Mouse (Mus musculus) hindbrain, embryonic 15.5 days (tissue): ENCODE results near the gene Rab5c. TPM values are rescaled to one million over a fixed set of nuclear protein-coding genes. Genes with fewer than 3 reads are reported as not detected.

Experiments used
- ATAC-seq: fragments of 200-750 bp; cut with Nextera tagmentation; 2 replicates; pipeline ENCODE4 v1.8.0; 2017; ENCODE audit warnings: low read depth, moderate number of reproducible peaks, moderate TSS enrichment; ENCODE audit not compliant: low FRiP score
- H3K27ac ChIP-seq: fragments of 300-500 bp; sonication (generic); replicated peaks from 2 replicates; pipeline ENCODE4 v1.5.1; 2015; ENCODE audit warnings: mild to moderate bottlenecking, inconsistent platforms
- H3K27me3 ChIP-seq: fragments of 300-500 bp; sonication (generic); 2 replicates; pipeline ENCODE4 v1.6.1; 2015; ENCODE audit warnings: control low read depth, inconsistent platforms
- H3K36me3 ChIP-seq: fragments of 300-500 bp; sonication (generic); 2 replicates; pipeline ENCODE4 v1.6.1; 2015; ENCODE audit warnings: control low read depth, inconsistent platforms
- H3K4me1 ChIP-seq: fragments of 300-500 bp; sonication (generic); replicated peaks from 2 replicates; pipeline ENCODE4 v1.6.1; 2015; ENCODE audit warnings: control low read depth, inconsistent platforms
- H3K4me2 ChIP-seq: fragments of 300-500 bp; sonication (generic); 2 replicates; pipeline ENCODE4 v1.6.1; 2015; ENCODE audit warnings: moderate library complexity, mild to moderate bottlenecking, inconsistent platforms
- H3K4me3 ChIP-seq: fragments of 300-500 bp; sonication (generic); 2 replicates; pipeline ENCODE4 v1.5.1; 2015; ENCODE audit warnings: mild to moderate bottlenecking, inconsistent platforms
- H3K9ac ChIP-seq: fragments of 300-500 bp; sonication (generic); 2 replicates; pipeline ENCODE4 v1.6.1; 2015; ENCODE audit warnings: inconsistent platforms
- H3K9me3 ChIP-seq: fragments of 300-500 bp; sonication (generic); 2 replicates; pipeline ENCODE4 v1.6.1; 2016; ENCODE audit warnings: control low read depth, inconsistent platforms
- WGBS: fragments of 180-500 bp; shearing (Covaris S2); methylation state at CpG from one replicate; pipeline ENCODE4 v1.1.7; 2015; 5-methylcytosine and 5-hydroxymethylcytosine counted together
- polyA plus RNA-seq: library from polyadenylated mRNA; unstranded; fragments of >200 nt; fragmentation: Nextera tagmentation; extraction: Ambion mirVana; gene quantifications from 2 replicates; pipeline ENCODE4 v1.2.1, GENCODE M21; 2015

Gene Rab5c
- polyA plus RNA-seq, 1 experiment from 2014 or later: 42.4 TPM

DNA sequence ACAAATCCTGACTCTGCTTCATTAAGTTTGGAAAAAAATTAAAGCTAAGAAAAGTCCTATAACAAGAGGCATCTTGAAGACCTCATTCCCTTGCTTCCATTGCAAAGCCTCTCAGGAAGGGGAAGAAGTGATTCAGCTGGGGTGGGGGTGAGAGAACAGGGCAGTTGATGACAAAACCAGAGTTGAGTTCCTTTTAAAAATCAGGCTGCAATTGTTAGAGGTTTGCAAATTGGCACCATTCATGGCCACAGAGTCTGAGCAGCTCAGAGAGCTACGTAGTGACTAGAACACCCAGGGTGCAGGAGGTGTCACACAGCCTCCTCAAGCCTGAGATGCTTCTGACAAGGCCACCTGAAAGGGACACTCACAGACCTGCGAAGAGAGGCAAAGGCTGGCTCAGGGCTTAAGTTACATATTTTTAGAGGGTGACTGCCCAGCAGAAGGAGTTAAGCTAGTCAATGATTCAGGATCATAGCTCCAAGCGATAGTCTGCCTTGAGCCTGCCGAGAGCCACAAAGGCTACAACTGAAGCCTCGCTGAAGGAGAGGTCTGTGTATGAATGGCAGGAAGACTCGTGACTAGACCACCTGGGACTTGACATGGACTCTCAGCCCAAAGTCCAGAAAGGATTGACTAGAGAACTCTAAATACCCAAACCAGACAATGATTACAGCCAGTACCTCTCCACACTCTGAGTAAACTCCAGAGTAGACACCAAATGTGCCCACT, 7.4 kb downstream of the Rab5c start:
- H3K9ac ChIP-seq: no peak overlapping the region
- H3K4me2 ChIP-seq: no peak overlapping the region
- H3K4me3 ChIP-seq: no peak overlapping the region
- 0 out of 2 replicates have a peak, but pooled peaks cover under 1% of the 10 kb centered on the region for H3K4me1 ChIP-seq
- H3K27me3 ChIP-seq: no peaks in the 10 kb centered on the region
- H3K36me3 ChIP-seq: peaks cover 17% of the 10 kb centered on the region; the same call in 1 of the 2 replicates
- H3K27ac ChIP-seq: no peak overlapping the region
- H3K9me3 ChIP-seq: no peaks in the 10 kb centered on the region
- 91% methylated on average over 6 of the region's 6 CpGs for WGBS
- no peak for ATAC-seq

DNA sequence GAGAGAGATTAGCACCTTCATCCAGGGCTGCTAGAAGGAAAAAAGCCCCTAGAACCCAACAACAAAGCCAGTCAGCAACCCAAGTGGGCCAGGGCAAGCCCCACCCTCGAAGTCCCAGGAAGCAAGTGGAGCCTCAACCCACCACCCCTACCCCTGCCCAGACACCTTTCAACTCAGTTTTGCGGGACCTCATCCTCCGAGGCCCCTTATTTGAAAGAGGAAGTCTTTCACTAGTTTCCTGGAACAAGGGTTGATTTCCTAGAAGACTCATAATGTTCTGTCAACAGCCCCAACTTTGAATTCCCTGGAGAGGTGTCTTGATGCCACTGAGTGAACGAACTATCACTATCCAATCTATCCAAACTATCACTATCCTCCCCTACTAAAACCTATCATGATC, 8.0 kb downstream of the Rab5c start:
- Histone ChIP-seq H3K36me3 (peaks cover 17% of the 10 kb centered on the region; the same call in 1 of the 2 replicates), H3K9me3 (no peaks in the 10 kb centered on the region), H3K9ac (no peak overlapping the region), H3K4me1 (no peaks in the 10 kb centered on the region), H3K4me3 (no peak overlapping the region), H3K4me2 (no peak overlapping the region), H3K27ac (no peak overlapping the region), H3K27me3 (no peaks in the 10 kb centered on the region)
- ATAC-seq: no peak
- WGBS: 92% methylated on average over 4 of the region's 4 CpGs

- no peak for ATAC-seq
- Histone ChIP-seq H3K4me1 (no peaks in the 10 kb centered on the region), H3K4me3 (no peak overlapping the region), H3K9me3 (no peaks in the 10 kb centered on the region), H3K27ac (no peak overlapping the region), H3K4me2 (no peak overlapping the region), H3K27me3 (no peaks in the 10 kb centered on the region), H3K36me3 (peaks cover 17% of the 10 kb centered on the region; the same call in 1 of the 2 replicates), H3K9ac (no peak overlapping the region)
- 78% methylated on average over 6 of the region's 6 CpGs for WGBS
These were observed 9.4 kb downstream of the Rab5c start for GRCm38 (mm10) chr11:100728601-100729000.

GRCm38 (mm10) chr11:100727201-100727600, 10.8 kb downstream of the Rab5c start:
- Histone ChIP-seq H3K4me3 (no peak overlapping the region), H3K4me2 (no peak overlapping the region), H3K9ac (no peak overlapping the region), H3K27me3 (no peaks in the 10 kb centered on the region), H3K36me3 (peaks cover 10% of the 10 kb centered on the region; the same call in 1 of the 2 replicates), H3K4me1 (peaks cover 3% of the 10 kb centered on the region; the same call in 1 of the 2 replicates), H3K9me3 (no peaks in the 10 kb centered on the region), H3K27ac (no peak overlapping the region)
- no peak for ATAC-seq
- 94% methylated on average over 3 of the region's 3 CpGs for WGBS

DNA sequence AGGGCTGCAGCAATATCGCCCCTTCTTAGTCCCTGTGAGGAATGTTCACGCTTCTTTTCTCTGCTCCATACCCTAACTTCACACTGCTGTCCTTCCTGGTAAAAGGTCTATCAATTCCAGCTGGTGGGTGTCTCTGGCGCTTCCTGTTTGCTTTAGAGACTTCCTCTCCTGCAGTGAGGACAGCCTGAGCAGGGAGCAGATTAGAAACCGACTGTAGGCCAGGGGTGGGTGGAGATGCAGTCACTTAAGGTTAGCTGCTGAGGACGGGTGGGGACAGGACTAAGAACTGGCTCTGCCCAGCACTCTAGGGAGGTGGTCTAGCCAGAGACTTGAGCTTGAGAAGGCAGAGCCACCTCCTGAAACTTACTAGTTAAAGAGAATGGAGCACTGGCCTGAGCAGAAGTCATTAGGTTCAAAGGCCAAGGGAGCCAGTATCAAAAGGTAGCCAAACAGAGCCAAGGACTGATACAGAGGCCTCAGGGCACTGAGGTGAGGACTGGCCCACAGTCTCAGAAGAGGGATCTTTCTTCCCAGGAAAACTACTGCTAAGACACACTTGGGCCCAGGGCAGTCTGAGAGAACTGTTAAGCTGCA, 13.0 kb downstream of the Rab5c start:
- H3K4me1 ChIP-seq: peaks cover 21% of the 10 kb centered on the region
- no peak overlapping the region for H3K9ac ChIP-seq
- ATAC-seq: no peak
- H3K27me3 ChIP-seq: no peaks in the 10 kb centered on the region
- H3K9me3 ChIP-seq: no peaks in the 10 kb centered on the region
- 64% methylated on average over 5 of the region's 5 CpGs for WGBS
- no peak overlapping the region for H3K27ac ChIP-seq
- H3K4me3 ChIP-seq: no peak overlapping the region
- H3K36me3 ChIP-seq: peaks cover 10% of the 10 kb centered on the region; the same call in 1 of the 2 replicates
- H3K4me2 ChIP-seq: no peak overlapping the region

- no peak for ATAC-seq
- Histone ChIP-seq H3K27ac (peak overlapping the region; percentile 47; the same call in 1 of the 2 replicates), H3K4me2 (no peak overlapping the region), H3K9me3 (no peaks in the 10 kb centered on the region), H3K4me1 (peaks cover 21% of the 10 kb centered on the region), H3K36me3 (peaks cover 8% of the 10 kb centered on the region), H3K4me3 (no peak overlapping the region), H3K27me3 (no peaks in the 10 kb centered on the region), H3K9ac (no peak overlapping the region)
- WGBS: 76% methylated on average over 2 of the region's 2 CpGs
These were observed 15.5 kb downstream of the Rab5c start for GRCm38 (mm10) chr11:100722493-100723028.

DNA sequence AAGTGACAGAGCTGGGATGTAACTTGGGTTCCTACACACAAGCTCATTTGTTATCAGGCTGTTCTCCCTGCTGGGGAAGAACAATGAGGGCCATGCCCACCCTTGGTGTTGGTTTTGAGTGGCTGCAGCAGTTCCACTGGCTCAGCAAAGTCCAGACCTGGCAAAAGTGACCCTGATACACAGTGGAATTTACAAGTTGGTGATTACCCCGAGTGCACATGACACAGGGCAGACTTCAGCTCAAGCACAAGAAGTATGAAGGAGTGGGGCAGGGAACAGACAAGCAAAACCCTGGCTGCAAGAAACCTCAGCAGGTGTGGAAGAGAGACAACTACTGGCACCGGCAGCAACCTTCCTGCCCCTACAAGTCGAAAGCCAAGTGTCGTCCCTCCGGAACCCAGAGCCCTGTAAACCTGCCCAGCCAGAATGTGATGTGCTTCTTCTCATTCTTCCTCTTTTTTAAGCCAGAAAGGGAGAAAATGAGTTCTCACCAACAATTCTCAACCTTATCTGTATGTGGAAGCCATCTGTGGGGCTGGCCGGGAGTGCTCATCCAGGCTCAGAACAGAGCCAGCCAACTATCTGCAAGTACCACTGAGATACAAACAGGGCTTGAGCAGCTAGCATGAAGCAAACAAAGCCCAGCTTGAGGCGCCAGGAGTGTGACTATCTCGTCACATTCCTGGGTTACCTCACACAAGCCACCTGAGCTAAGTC, 16.1 kb downstream of the Rab5c start:
- Histone ChIP-seq H3K4me2 (no peak overlapping the region), H3K27ac (peak overlapping the region; percentile 47), H3K9ac (no peak overlapping the region), H3K36me3 (peaks cover 15% of the 10 kb centered on the region), H3K27me3 (no peaks in the 10 kb centered on the region), H3K4me1 (peaks cover 21% of the 10 kb centered on the region), H3K4me3 (no peak overlapping the region), H3K9me3 (no peaks in the 10 kb centered on the region)
- WGBS: 68% methylated on average over 8 of the region's 8 CpGs
- ATAC-seq: no peak

DNA sequence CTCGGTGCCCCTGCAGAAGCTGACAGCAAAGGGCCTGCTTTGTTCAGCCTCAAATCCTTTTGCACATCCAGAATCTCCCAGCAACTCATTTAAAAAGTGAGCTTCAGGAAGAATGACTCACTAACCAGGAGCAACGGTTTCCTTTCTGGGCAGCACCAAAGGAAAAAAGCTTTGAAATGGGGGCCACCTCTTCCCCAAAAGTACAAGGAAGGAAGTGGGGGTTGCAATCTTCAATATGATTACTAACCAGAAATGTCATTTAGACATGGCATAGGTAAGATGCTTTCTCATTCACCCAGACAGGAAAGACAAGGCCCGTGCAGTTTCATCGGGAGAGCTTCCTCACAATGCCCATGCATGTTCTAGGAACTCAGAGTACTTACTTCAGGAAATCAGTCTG, 16.8 kb downstream of the Rab5c start:
- Histone ChIP-seq H3K9me3 (no peaks in the 10 kb centered on the region), H3K4me1 (peaks cover 21% of the 10 kb centered on the region), H3K27me3 (no peaks in the 10 kb centered on the region), H3K27ac (peak overlapping the region; percentile 47), H3K4me2 (no peak overlapping the region), H3K4me3 (no peak overlapping the region), H3K9ac (no peak overlapping the region), H3K36me3 (peaks cover 21% of the 10 kb centered on the region)
- 67% methylated on average over 4 of the region's 4 CpGs for WGBS
- no peak for ATAC-seq

DNA sequence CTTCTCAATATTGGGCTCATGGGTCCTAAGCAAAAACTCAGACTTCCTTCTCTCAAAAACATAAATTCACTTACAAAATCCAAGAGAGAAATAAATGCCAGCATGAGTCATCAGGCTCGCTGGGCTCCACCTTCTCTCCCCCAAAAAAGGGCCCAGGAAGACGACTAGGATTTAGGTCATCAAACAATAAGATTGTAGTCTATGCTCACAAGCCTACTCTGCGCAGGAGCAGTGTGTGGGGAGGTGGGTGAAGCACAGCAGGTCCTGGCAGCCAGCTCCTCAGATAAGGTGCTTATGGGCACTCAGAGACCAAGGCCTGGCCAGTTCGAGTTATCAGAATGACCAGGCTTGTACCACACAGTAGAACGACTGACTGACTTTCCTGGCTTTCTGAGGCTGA, 17.7 kb downstream of the Rab5c start:
- 77% methylated on average over 5 of the region's 5 CpGs for WGBS
- ATAC-seq: no peak

GRCm38 (mm10) chr11:100719893-100720292, 18.1 kb downstream of the Rab5c start:
- H3K27ac ChIP-seq: no peak overlapping the region; the same call in 1 of the 2 replicates
- H3K9me3 ChIP-seq: no peaks in the 10 kb centered on the region
- H3K4me2 ChIP-seq: no peak overlapping the region
- no peak overlapping the region for H3K4me3 ChIP-seq
- no peak for ATAC-seq
- 89% methylated on average over 11 of the region's 11 CpGs for WGBS
- H3K4me1 ChIP-seq: peaks cover 21% of the 10 kb centered on the region
- no peaks in the 10 kb centered on the region for H3K27me3 ChIP-seq
- no peak overlapping the region for H3K9ac ChIP-seq
- peaks cover 34% of the 10 kb centered on the region for H3K36me3 ChIP-seq

More for the DNA sequence above, 17.7 kb downstream of the Rab5c start:
- Histone ChIP-seq H3K36me3 (peaks cover 31% of the 10 kb centered on the region), H3K4me1 (peaks cover 21% of the 10 kb centered on the region), H3K4me3 (no peak overlapping the region), H3K27me3 (no peaks in the 10 kb centered on the region), H3K4me2 (no peak overlapping the region), H3K9me3 (no peaks in the 10 kb centered on the region), H3K27ac (peak overlapping the region; percentile 47), H3K9ac (no peak overlapping the region)

- 68% methylated on average over 3 of the region's 3 CpGs for WGBS
- Histone ChIP-seq H3K36me3 (peaks cover 34% of the 10 kb centered on the region), H3K27me3 (no peaks in the 10 kb centered on the region), H3K4me1 (peaks cover 27% of the 10 kb centered on the region), H3K4me3 (no peak overlapping the region), H3K9me3 (no peaks in the 10 kb centered on the region), H3K4me2 (no peak overlapping the region), H3K27ac (no peak overlapping the region), H3K9ac (no peak overlapping the region)
- no peak for ATAC-seq
These were observed 18.7 kb downstream of the Rab5c start for GRCm38 (mm10) chr11:100719312-100719711.

DNA sequence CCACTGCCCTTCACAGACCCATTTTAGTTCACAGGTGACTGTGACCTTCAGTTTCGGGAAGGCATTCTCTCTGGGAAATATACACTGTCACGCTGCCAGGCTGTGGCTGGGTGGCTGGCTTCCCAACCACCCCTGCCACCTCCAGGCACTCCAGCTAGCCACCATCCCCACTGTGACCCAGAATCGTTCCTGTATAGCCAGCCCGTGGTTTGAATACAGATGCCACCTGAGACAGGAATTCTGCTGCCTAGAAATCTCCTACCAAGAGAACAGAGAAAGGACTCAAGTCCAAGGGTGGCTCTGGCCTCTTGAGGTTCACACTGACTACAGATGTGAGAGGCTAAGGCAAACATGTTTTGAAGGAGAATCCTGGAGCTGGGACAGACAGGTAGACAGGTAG, 19.1 kb downstream of the Rab5c start:
- peaks cover 31% of the 10 kb centered on the region for H3K4me1 ChIP-seq
- no peak overlapping the region for H3K4me3 ChIP-seq
- H3K36me3 ChIP-seq: peaks cover 34% of the 10 kb centered on the region
- H3K4me2 ChIP-seq: no peak overlapping the region
- no peak overlapping the region for H3K9ac ChIP-seq
- no peaks in the 10 kb centered on the region for H3K27me3 ChIP-seq
- no peak for ATAC-seq
- H3K27ac ChIP-seq: no peak overlapping the region
- H3K9me3 ChIP-seq: no peaks in the 10 kb centered on the region
- WGBS: 84% methylated on average over 4 of the region's 4 CpGs
